Mouse (Mus musculus) thymus, postnatal 0 days (tissue): ENCODE measurements around the gene Cluap1. TPM values are rescaled to one million over a fixed set of nuclear protein-coding genes. Genes with fewer than 3 reads are reported as not detected.
"Not testable (repeated sequence)": the region's sequence is repeated elsewhere in the genome, so short reads cannot be mapped to it uniquely, and the experiment has no call there.

Experiments
- DNase-seq: peaks from one replicate; pipeline ENCODE4 v3.0.0-alpha.2; 2015; ENCODE audit warnings: low spot score
- microRNA-seq: library from miRNA; unstranded; fragments of <30 nt; microRNA quantifications from one replicate; pipeline ENCODE4, GENCODE M21; 2016; ENCODE audit warnings: borderline number of aligned reads
- polyA plus RNA-seq: library from polyadenylated mRNA; unstranded; fragments of >200 nt; fragmentation: Nextera tagmentation; extraction: Ambion mirVana; gene quantifications from 2 replicates; pipeline ENCODE4 v1.2.1, GENCODE M21; 2015

Gene Cluap1
- polyA plus RNA-seq, 1 experiment from 2014 or later, result 36.6 TPM

GRCm38 (mm10) chr16:3934091-3934490 is 25.5 kb downstream of the Cluap1 start:
- no peak for DNase-seq

- DNase-seq, result no peak
Measured at GRCm38 (mm10) chr16:3934701-3935100, 26.1 kb downstream of the Cluap1 start.

GRCm38 (mm10) chr16:3951141-3951540 is 42.5 kb downstream of the Cluap1 start:
- no peak for DNase-seq

GRCm38 (mm10) chr16:3956369-3956768 is 47.8 kb downstream of the Cluap1 start:
- DNase-seq, result no peak

- DNase-seq, result no peak
Measured at GRCm38 (mm10) chr16:3959261-3959660, 50.7 kb downstream of the Cluap1 start.

- DNase-seq, result no peak
Measured at GRCm38 (mm10) chr16:3964990-3965389, 56.4 kb downstream of the Cluap1 start.

GRCm38 (mm10) chr16:3965534-3965933 is 56.9 kb downstream of the Cluap1 start:
- DNase-seq, result no peak

- DNase-seq, result not testable (repeated sequence)
Measured at GRCm38 (mm10) chr16:3974456-3974855, 65.9 kb downstream of the Cluap1 start.

- DNase-seq, result no peak
Measured at GRCm38 (mm10) chr16:3975658-3976057, 67.1 kb downstream of the Cluap1 start.

- peak; percentile 82 for DNase-seq
Measured at GRCm38 (mm10) chr16:3976251-3976671, 67.7 kb downstream of the Cluap1 start, which contains the start of gene Nlrc3. Gene Nlrc3, minus strand, starts transcription at chr16:3976632.

- DNase-seq, result no peak
Measured at GRCm38 (mm10) chr16:3976712-3977111, 68.1 kb downstream of the Cluap1 start.

- DNase-seq, result peak; percentile 37
Measured at GRCm38 (mm10) chr16:3982173-3982572, 73.6 kb downstream of the Cluap1 start.

GRCm38 (mm10) chr16:3983146-3983700 is 74.6 kb downstream of the Cluap1 start:
- no peak for DNase-seq

GRCm38 (mm10) chr16:3988410-3988809 is 79.8 kb downstream of the Cluap1 start:
- no peak for DNase-seq

Small RNA genes within 50 kb of the gene (microRNA-seq; reads per million reads assigned to microRNA genes)
- not detected for gene Gm23493

Other genes with a start within 250 kb of the Cluap1 start
- gene Mefv, start 190.7 kb upstream of the Cluap1 start, polyA plus RNA-seq, result 0.17 and 0.22 TPM in 2 replicates
- gene Zfp263, start 164.7 kb upstream of the Cluap1 start, polyA plus RNA-seq, result 40.9 and 52.0 TPM in 2 replicates
- gene Olfr15, start 77.9 kb upstream of the Cluap1 start, polyA plus RNA-seq, result not detected in 2 replicates
- gene Zfp174, start 61.5 kb upstream of the Cluap1 start, polyA plus RNA-seq, result 0.45 and 0.47 TPM in 2 replicates
- gene Naa60, start 36.4 kb upstream of the Cluap1 start, polyA plus RNA-seq, result 45.9 and 48.6 TPM in 2 replicates
- gene Zfp597, start 24.2 kb upstream of the Cluap1 start, polyA plus RNA-seq, result 5.7 and 7.1 TPM in 2 replicates
- 1.7 and 3.1 TPM in 2 replicates for gene Gm20695, start 24.2 kb upstream of the Cluap1 start, polyA plus RNA-seq
- 9.1 and 10.0 TPM in 2 replicates for gene 1700037C18Rik, start 112 bp upstream of the Cluap1 start, polyA plus RNA-seq
- gene Nlrc3, start 67.8 kb downstream of the Cluap1 start, polyA plus RNA-seq, result 12.8 and 18.2 TPM in 2 replicates
- 11.1 and 11.7 TPM in 2 replicates for gene Slx4, start 95.0 kb downstream of the Cluap1 start, polyA plus RNA-seq
- 1.4 and 1.7 TPM in 2 replicates for gene Dnase1, start 128.1 kb downstream of the Cluap1 start, polyA plus RNA-seq
- gene Trap1, start 169.0 kb downstream of the Cluap1 start, polyA plus RNA-seq, result 82.8 and 94.5 TPM in 2 replicates